Mouse (Mus musculus) megakaryocyte-erythroid progenitor cell, adult 5-6 weeks (primary cell): ENCODE data around the gene Mpzl2. TPM values are rescaled to one million over a fixed set of nuclear protein-coding genes. Genes with fewer than 3 reads are reported as not detected.
"Not testable (repeated sequence)": the region's sequence is repeated elsewhere in the genome, so short reads cannot be mapped to it uniquely, and the experiment has no call there.

Experiments used
- ATAC-seq: replicated peaks from 2 replicates; pipeline ENCODE4 v1.8.0; 2016; ENCODE audit warnings: mild to moderate bottlenecking, inconsistent platforms; ENCODE audit not compliant: severe bottlenecking, poor library complexity, low FRiP score, low TSS enrichment
- total RNA-seq, 2 experiments: library from RNA; stranded (forward) in 1 of 2; stranded (reverse) in 1 of 2; fragments of 200-1000, 215-1000 nt in 1 of 2; fragments of >200 nt in 1 of 2; fragmentation: Nextera tagmentation in 1 of 2; gene quantifications; 2 replicates each; pipeline ENCODE4 v1.2.3; 2014 to 2017

Mpzl2 gene
- total RNA-seq, 2 experiments from 2014 or later = not detected

GRCm38 (mm10) chr9:45027376-45027775 lies 12.2 kb upstream of the Mpzl2 start:
- no peak for ATAC-seq

GRCm38 (mm10) chr9:45030341-45030740 lies 9.3 kb upstream of the Mpzl2 start:
- ATAC-seq = no peak

GRCm38 (mm10) chr9:45032261-45032660 lies 7.3 kb upstream of the Mpzl2 start:
- ATAC-seq = no peak

- ATAC-seq = no peak
These were observed 5.1 kb upstream of the Mpzl2 start for GRCm38 (mm10) chr9:45034526-45034925.

- not testable (repeated sequence) for ATAC-seq
These were observed 1.8 kb upstream of the Mpzl2 start for GRCm38 (mm10) chr9:45037803-45038202.

- ATAC-seq = no peak
These were observed 657 bp downstream of the Mpzl2 start for GRCm38 (mm10) chr9:45040066-45040845.

- ATAC-seq = peak; percentile 83
These were observed 1.7 kb downstream of the Mpzl2 start for GRCm38 (mm10) chr9:45041131-45041838.

GRCm38 (mm10) chr9:45042056-45042720 lies 2.6 kb downstream of the Mpzl2 start:
- ATAC-seq = no peak

- no peak for ATAC-seq
These were observed 3.3 kb downstream of the Mpzl2 start for GRCm38 (mm10) chr9:45042947-45043346.

- no peak for ATAC-seq
These were observed 7.4 kb downstream of the Mpzl2 start for GRCm38 (mm10) chr9:45046973-45047372.

GRCm38 (mm10) chr9:45048511-45048910 lies 8.9 kb downstream of the Mpzl2 start:
- no peak for ATAC-seq

GRCm38 (mm10) chr9:45049731-45050130 lies 10.1 kb downstream of the Mpzl2 start:
- no peak for ATAC-seq

- ATAC-seq = no peak
These were observed 10.7 kb downstream of the Mpzl2 start for GRCm38 (mm10) chr9:45050301-45050700.

GRCm38 (mm10) chr9:45055082-45055713 lies 15.6 kb downstream of the Mpzl2 start, which contains the start of gene Mpzl3:
Gene Mpzl3, plus strand, starts transcription at chr9:45055186.
- ATAC-seq = 0 out of 2 replicates have a peak, but pooled peaks have one; percentile 55

GRCm38 (mm10) chr9:45058304-45058940 lies 18.8 kb downstream of the Mpzl2 start:
- no peak for ATAC-seq

GRCm38 (mm10) chr9:45060151-45060550 lies 20.6 kb downstream of the Mpzl2 start:
- ATAC-seq = no peak

- no peak for ATAC-seq
These were observed 23.1 kb downstream of the Mpzl2 start for GRCm38 (mm10) chr9:45062677-45063076.

- no peak for ATAC-seq
These were observed 24.8 kb downstream of the Mpzl2 start for GRCm38 (mm10) chr9:45064421-45064820.

GRCm38 (mm10) chr9:45066735-45067134 lies 27.1 kb downstream of the Mpzl2 start:
- no peak for ATAC-seq
